ENCODE assay signal across 10 mouse cellular contexts in the genomic region with DNA sequence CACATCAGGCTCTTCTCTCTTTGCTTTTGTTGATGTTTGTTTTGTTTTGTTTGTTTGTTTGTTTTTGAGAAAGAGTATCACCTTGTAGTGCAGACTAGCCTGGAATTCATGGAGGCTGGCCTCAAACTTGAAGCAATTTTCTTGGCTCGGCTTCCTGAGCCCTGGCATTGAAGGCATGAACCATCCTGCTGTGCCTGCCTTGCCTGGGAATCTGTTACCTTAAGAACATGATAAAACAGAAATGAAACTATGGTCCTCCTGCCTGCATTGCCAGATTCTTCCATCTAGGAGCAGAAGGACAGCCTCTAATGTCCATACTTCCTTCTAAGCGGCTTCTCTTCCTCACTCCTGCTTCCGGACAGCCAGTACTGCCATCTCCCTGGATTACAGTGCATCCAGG. TPM values are rescaled to one million over a fixed set of nuclear protein-coding genes. Genes with fewer than 3 reads are reported as not detected.
DNase-seq lines count a peak whose midpoint lies in the region.
"Had no signal": no experiment of that assay in that cellular context is flagged by ENCODE, and none has a peak within 500 bp of the region (broad histone marks: within the 10 kb centered on the region; RNA-seq: fewer than 3 reads in every experiment).

No protein-coding gene starts in this region.

- DNase-seq in brain, adult 2 months (ENCODE audit: low read depth, low spot score) = peak; percentile 80
- DNase-seq in cerebellum, adult 11-12 months = peak; percentile 74
- peak; percentile 81 for DNase-seq in cerebellum, adult 9-10 months
- peak; percentile 79 to 82 for DNase-seq in cerebellum, postnatal 25 days
- no peak for DNase-seq in left cerebral cortex, adult 8-10 months (ENCODE audit: low spot score in 2 of 2)
- DNase-seq in adrenal gland, adult 18-20 months (ENCODE audit: low spot score in 2 of 2) = no peak
- no peak for DNase-seq in left cerebral cortex, postnatal 25 days (ENCODE audit: low spot score in 2 of 2)
- DNase-seq: adrenal gland, postnatal 10 days; heart, adult 2 months; kidney, adult 8-10 months had no signal

- intact Hi-C loops in left cerebral cortex, postnatal 25 days (cut with DNase I) = no loop called here

RNA-seq across cellular contexts. Expression of gene Sgk1, which starts 17.4 kb away (rescaled TPM):
- total RNA-seq in left cerebral cortex, adult 8-10 months (2022) = 100 to 1,000 TPM; 107 to 165 (median 138) TPM
- total RNA-seq in adrenal gland, adult 18-20 months (2021) = 100 to 1,000 TPM; 151 to 162 TPM
- 10 to 100 TPM; 69.3 to 73.0 TPM for total RNA-seq in left cerebral cortex, postnatal 25 days (2021)

Comparison
In these comparisons a context has a peak if more than half of its experiments do, and no peak if none do; other contexts are left out.
1. DNase-seq: peak in brain, adult 2 months (single experiment), cerebellum, adult 11-12 months (single experiment), cerebellum, adult 9-10 months (single experiment) and cerebellum, postnatal 25 days (2 of 2); none in left cerebral cortex, adult 8-10 months (0 of 2), adrenal gland, adult 18-20 months (0 of 2) and left cerebral cortex, postnatal 25 days (0 of 2).